Mouse (Mus musculus) Patski (cell line): Measurements from ENCODE around the gene Irx5. TPM values are rescaled to one million over a fixed set of nuclear protein-coding genes. Genes with fewer than 3 reads are reported as not detected.

Experiments used
- ATAC-seq: fragments of 100-300 bp; one replicate; pipeline ENCODE4 v1.8.0; 2021
- CTCF ChIA-PET: fragments of 350-600 bp; sonication (Branson Sonifier 250); formaldehyde crosslinking; loops from one replicate; lab custom pipeline; 2022; ENCODE audit warnings: inconsistent platforms; lab: Charles Lee
- POLR2A ChIA-PET: fragments of 350-600 bp; sonication (Branson Sonifier 250); formaldehyde crosslinking; loops from one replicate; lab custom pipeline; 2022; ENCODE audit warnings: antibody characterized with exemption, inconsistent platforms; lab: Charles Lee
- DNase-seq: peaks from one replicate; pipeline ENCODE4 v3.0.0-alpha.2; 2011; ENCODE audit warnings: low read depth, low spot score
- H3K27me3 ChIP-seq: fragments of 371-371 bp; one replicate; pipeline ENCODE4 v1.5.1; 2021
- CTCF ChIP-seq: fragments of 100-300 bp; IDR thresholded peaks from one replicate; pipeline ENCODE4 v1.5.1; 2021
- in situ Hi-C: fragments of 300-500 bp; cut with MboI; formaldehyde crosslinking; loops from 3 replicates; pipeline ENCODE4 v1.11.1; 2018; ENCODE audit warnings: low pct_unique_long_range_greater_than_20kb, mixed read lengths
- polyA plus RNA-seq: library from polyadenylated mRNA; unstranded; gene quantifications from one replicate; pipeline ENCODE4 v1.2.3, GENCODE M21; 2021

Gene Irx5
- polyA plus RNA-seq, 1 experiment from 2014 or later, result 17.5 TPM

GRCm38 (mm10) chr8:92365944-92366735 lies 8.7 kb downstream of the Irx5 start:
- ATAC-seq, result no peak
- POLR2A ChIA-PET, result no interaction called here
- TF ChIP-seq CTCF, result no peak
- in situ Hi-C loops, result no loop called here
- H3K27me3 ChIP-seq, result no peaks in the 10 kb centered on the region
- DNase-seq, result no peak
- CTCF ChIA-PET, result no interaction called here

GRCm38 (mm10) chr8:92366736-92367267 lies 9.4 kb downstream of the Irx5 start:
- TF ChIP-seq CTCF, result no peak
- ATAC-seq, result no peak
- CTCF ChIA-PET, result interaction anchor here (1.0 kb wide), 1 partner anchor 11 kb away, joined by 4 read pairs; no protein-coding TSS in a partner anchor
- in situ Hi-C loops, result no loop called here
- no peaks in the 10 kb centered on the region for H3K27me3 ChIP-seq
- DNase-seq, result no peak
- POLR2A ChIA-PET, result no interaction called here

GRCm38 (mm10) chr8:92379524-92379923 lies 22.1 kb downstream of the Irx5 start:
- CTCF ChIA-PET, result interaction anchor here (1.2 to 1.4 kb wide), 2 partner anchors 11 to 1001 kb away, joined by 3 read pairs; no protein-coding TSS in a partner anchor
- ATAC-seq (no peak), DNase-seq (no peak)

GRCm38 (mm10) chr8:92380571-92380970 lies 23.1 kb downstream of the Irx5 start:
- ChIA-PET POLR2A (interaction anchor here (0.6 to 1.5 kb wide), 2 partner anchors 22 to 82 kb away, joined by 3 to 5 read pairs; no protein-coding TSS in a partner anchor), CTCF (interaction anchor here (0.7 to 1.4 kb wide), 7 partner anchors 11 to 1002 kb away, joined by 3 to 4 read pairs (median 3); no protein-coding TSS in a partner anchor)
- in situ Hi-C loops, result no loop called here
- H3K27me3 ChIP-seq, result no peaks in the 10 kb centered on the region
- DNase-seq (no peak), ATAC-seq (no peak)
- peak; percentile 82 for TF ChIP-seq CTCF

More at GRCm38 (mm10) chr8:92379524-92379923, 22.1 kb downstream of the Irx5 start:
- TF ChIP-seq CTCF, result no peak
- H3K27me3 ChIP-seq, result no peaks in the 10 kb centered on the region
- POLR2A ChIA-PET, result interaction anchor here (1.5 kb wide), 1 partner anchor 21 kb away, joined by 5 read pairs; no protein-coding TSS in a partner anchor
- in situ Hi-C loops, result no loop called here

- no peak for TF ChIP-seq CTCF
- ChIA-PET POLR2A (no interaction called here), CTCF (interaction anchor here (1.2 to 1.4 kb wide), 2 partner anchors 12 to 103 kb away, joined by 3 read pairs; no protein-coding TSS in a partner anchor)
- in situ Hi-C loops, result no loop called here
- no peak for DNase-seq
- ATAC-seq, result no peak
- H3K27me3 ChIP-seq, result no peaks in the 10 kb centered on the region
Observed at GRCm38 (mm10) chr8:92387893-92388292, 30.5 kb downstream of the Irx5 start.

- in situ Hi-C loops, result no loop called here
- ChIA-PET POLR2A (no interaction called here), CTCF (no interaction called here)
- H3K27me3 ChIP-seq, result no peaks in the 10 kb centered on the region
- DNase-seq (no peak), ATAC-seq (no peak)
- TF ChIP-seq CTCF, result no peak
Observed at GRCm38 (mm10) chr8:92404218-92404617, 46.8 kb downstream of the Irx5 start.

GRCm38 (mm10) chr8:92408092-92408491 lies 50.7 kb downstream of the Irx5 start:
- DNase-seq (no peak), ATAC-seq (no peak)
- TF ChIP-seq CTCF, result no peak
- CTCF ChIA-PET, result no interaction called here
- in situ Hi-C loops, result no loop called here
- H3K27me3 ChIP-seq, result no peaks in the 10 kb centered on the region
- POLR2A ChIA-PET, result interaction anchor here (0.5 kb wide), 1 partner anchor 1706 kb away, joined by 4 read pairs; no protein-coding TSS in a partner anchor

- CTCF ChIA-PET, result no interaction called here
- POLR2A ChIA-PET, result no interaction called here
- ATAC-seq (no peak), DNase-seq (no peak)
- H3K27me3 ChIP-seq, result no peaks in the 10 kb centered on the region
- TF ChIP-seq CTCF, result no peak
- in situ Hi-C loops, result no loop called here
Observed at GRCm38 (mm10) chr8:92413583-92413982, 56.2 kb downstream of the Irx5 start.

- peaks cover 7% of the 10 kb centered on the region for H3K27me3 ChIP-seq
- in situ Hi-C loops, result no loop called here
- TF ChIP-seq CTCF, result no peak
- ChIA-PET POLR2A (no interaction called here), CTCF (no interaction called here)
- DNase-seq (no peak), ATAC-seq (no peak)
Observed at GRCm38 (mm10) chr8:92420666-92421065, 63.2 kb downstream of the Irx5 start.
